In the genomic region with DNA sequence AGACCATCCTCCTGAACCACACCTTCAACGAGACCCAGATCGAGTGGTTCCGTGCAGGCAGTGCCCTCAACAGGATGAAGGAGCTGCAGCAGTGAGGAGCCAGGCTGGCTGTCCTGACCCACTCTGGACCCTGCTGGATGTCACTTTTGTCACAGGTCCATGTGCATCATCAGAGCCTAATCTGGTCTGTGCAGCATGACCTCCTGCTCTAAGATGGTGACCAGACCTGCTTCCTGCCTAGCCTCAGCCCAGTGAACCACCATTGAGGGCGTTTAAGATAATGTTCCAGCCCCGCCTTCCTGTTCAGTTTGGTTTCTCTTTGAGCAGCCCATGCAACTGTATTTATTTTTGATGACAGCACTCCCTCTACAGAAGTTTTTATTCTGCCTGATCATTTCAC, we compare ENCODE assay signal across 1 mouse cellular context.
TF ChIP-seq lines count a peak whose summit lies in the region.

No protein-coding gene starts in this region.

TF ChIP-seq in MEL, 35 proteins besides CTCF, POLR2A, EP300 and RAD21:
- TF ChIP-seq ZMIZ1 (IDR thresholded peaks at IDR 0.05; ENCODE audit: low read depth, low read length): peak; percentile 33; the same call in 1 of the 2 replicates
- peak; percentile 35 for TF ChIP-seq TAL1 (IDR thresholded peaks at IDR 0.05; ENCODE audit: low read length)
- no peak for TF ChIP-seq E2F4 (IDR thresholded peaks at IDR 0.05; ENCODE audit: borderline replicate concordance, low read depth, low read length)
- TF ChIP-seq GATA1 (IDR thresholded peaks at IDR 0.05; ENCODE audit: low read depth, low read length): no peak
- no peak for TF ChIP-seq USF2 (IDR thresholded peaks at IDR 0.05; ENCODE audit: borderline replicate concordance in 1 of 2, insufficient read depth in 1 of 2, low read depth in 1 of 2, low read length in 2 of 2)
